Mouse (Mus musculus) kidney, adult 2 months (tissue): ENCODE data around the gene Vac14. TPM values are rescaled to one million over a fixed set of nuclear protein-coding genes. Genes with fewer than 3 reads are reported as not detected.

Experiments used
- DNase-seq: peaks from one replicate; pipeline ENCODE4 v3.0.0; 2021
- H3K27ac ChIP-seq: fragments of 200-500 bp; 2 replicates; pipeline ENCODE4 v1.5.1; 2012; ENCODE audit warnings: low read depth, low read length, control low read depth, inconsistent platforms; ENCODE audit not compliant: insufficient read depth
- H3K27me3 ChIP-seq: fragments of 200-500 bp; replicated peaks from 2 replicates; pipeline ENCODE4 v1.6.1; 2012; ENCODE audit warnings: mild to moderate bottlenecking, moderate library complexity, low read length, inconsistent platforms; ENCODE audit not compliant: control insufficient read depth, insufficient read depth
- H3K36me3 ChIP-seq: fragments of 200-500 bp; 2 replicates; pipeline ENCODE4 v1.6.1; 2012; ENCODE audit warnings: mild to moderate bottlenecking, moderate library complexity, low read length, inconsistent platforms; ENCODE audit not compliant: control insufficient read depth, insufficient read depth
- H3K4me1 ChIP-seq: fragments of 200-500 bp; 2 replicates; pipeline ENCODE4 v1.6.1; 2011; ENCODE audit warnings: low read length; ENCODE audit not compliant: control insufficient read depth, insufficient read depth
- H3K4me3 ChIP-seq: fragments of 200-500 bp; 2 replicates; pipeline ENCODE4 v1.5.1; 2011; ENCODE audit warnings: mild to moderate bottlenecking, low read depth, low read length, control low read depth; ENCODE audit not compliant: insufficient read depth
- CTCF ChIP-seq: fragments of 200-500 bp; conservative IDR thresholded peaks from 2 replicates; pipeline ENCODE4 v1.5.1; 2011; ENCODE audit warnings: low read depth, mild to moderate bottlenecking, control low read depth, low read length, moderate library complexity, mixed read lengths; ENCODE audit not compliant: insufficient read depth, insufficient read length
- POLR2A ChIP-seq: fragments of 200-500 bp; IDR thresholded peaks from one replicate; pipeline ENCODE4 v1.6.1; 2011; ENCODE audit warnings: low read depth, low read length, control low read depth
- WGBS: fragments of 180-500 bp; shearing (Covaris S2); methylation state at CpG from one replicate; pipeline ENCODE4 v1.1.7; 2018; 5-methylcytosine and 5-hydroxymethylcytosine counted together
- polyA plus RNA-seq: library from polyadenylated mRNA; depleted of rRNA; stranded (reverse); fragments of >200 nt; gene quantifications from 2 replicates; pipeline ENCODE4 v1.2.3, GENCODE M21; 2012

Gene Vac14
- polyA plus RNA-seq, 1 experiment: 36.8 TPM

- no peak for TF ChIP-seq CTCF
- TF ChIP-seq POLR2A: no peak
- Histone ChIP-seq H3K27ac (no peak overlapping the region), H3K4me3 (no peak overlapping the region), H3K27me3 (no peaks in the 10 kb centered on the region), H3K4me1 (no peaks in the 10 kb centered on the region), H3K36me3 (no peaks in the 10 kb centered on the region)
- 70% methylated on average over 14 of the region's 14 CpGs for WGBS
- no peak for DNase-seq
These were observed 87.3 kb downstream of the Vac14 start for GRCm38 (mm10) chr8:110705391-110706287.

GRCm38 (mm10) chr8:110706288-110706870, 88.0 kb downstream of the Vac14 start:
- DNase-seq: no peak
- no peak overlapping the region for H3K27ac ChIP-seq
- 88% methylated on average over 3 of the region's 3 CpGs for WGBS
- no peaks in the 10 kb centered on the region for H3K4me1 ChIP-seq
- H3K27me3 ChIP-seq: no peaks in the 10 kb centered on the region
- TF ChIP-seq CTCF: no peak
- no peak for TF ChIP-seq POLR2A
- no peak overlapping the region for H3K4me3 ChIP-seq
- no peaks in the 10 kb centered on the region for H3K36me3 ChIP-seq

- 79% methylated on average over 11 of the region's 11 CpGs for WGBS
- H3K4me1 ChIP-seq: 0 out of 2 replicates have a peak, but pooled peaks cover 3% of the 10 kb centered on the region
- no peak for DNase-seq
These were observed 90.0 kb downstream of the Vac14 start for GRCm38 (mm10) chr8:110708429-110708828.

GRCm38 (mm10) chr8:110710593-110710992, 92.2 kb downstream of the Vac14 start:
- WGBS: 64% methylated on average over 3 of the region's 3 CpGs
- Histone ChIP-seq H3K4me3 (no peak overlapping the region), H3K27me3 (no peaks in the 10 kb centered on the region), H3K36me3 (no peaks in the 10 kb centered on the region), H3K4me1 (0 out of 2 replicates have a peak, but pooled peaks cover 3% of the 10 kb centered on the region), H3K27ac (no peak overlapping the region; the same call in 1 of the 2 replicates)
- no peak for DNase-seq
- no peak for TF ChIP-seq CTCF
- TF ChIP-seq POLR2A: no peak

More at GRCm38 (mm10) chr8:110708429-110708828, 90.0 kb downstream of the Vac14 start:
- no peak for TF ChIP-seq CTCF
- no peak for TF ChIP-seq POLR2A
- Histone ChIP-seq H3K36me3 (no peaks in the 10 kb centered on the region), H3K4me3 (no peak overlapping the region), H3K27me3 (no peaks in the 10 kb centered on the region), H3K27ac (no peak overlapping the region)

- TF ChIP-seq CTCF (no peak), POLR2A (no peak)
- peak; percentile 80 for DNase-seq
- peak overlapping the region; percentile 58 for H3K27ac ChIP-seq
- H3K36me3 ChIP-seq: no peaks in the 10 kb centered on the region
- peaks cover 10% of the 10 kb centered on the region for H3K4me1 ChIP-seq
- H3K4me3 ChIP-seq: no peak overlapping the region
- WGBS: 65% methylated on average over 13 of the region's 13 CpGs
- no peaks in the 10 kb centered on the region for H3K27me3 ChIP-seq
These were observed 93.0 kb downstream of the Vac14 start for GRCm38 (mm10) chr8:110711271-110711934.

GRCm38 (mm10) chr8:110713073-110713472, 94.7 kb downstream of the Vac14 start:
- Histone ChIP-seq H3K27ac (no peak overlapping the region), H3K27me3 (no peaks in the 10 kb centered on the region), H3K4me1 (peaks cover 11% of the 10 kb centered on the region), H3K36me3 (no peaks in the 10 kb centered on the region), H3K4me3 (no peak overlapping the region)
- DNase-seq: no peak
- 92% methylated on average over 7 of the region's 7 CpGs for WGBS
- TF ChIP-seq CTCF: no peak
- no peak for TF ChIP-seq POLR2A
